Mouse (Mus musculus) lung, postnatal 0 days (tissue): ENCODE measurements around the gene Fyb. TPM values are rescaled to one million over a fixed set of nuclear protein-coding genes. Genes with fewer than 3 reads are reported as not detected.

Experiments
- ATAC-seq: fragments of 200-750 bp; cut with Nextera tagmentation; 2 replicates; pipeline ENCODE4 v1.8.0; 2017; ENCODE audit warnings: moderate library complexity
- DNase-seq: peaks from one replicate; pipeline ENCODE4 v3.0.0-alpha.2; 2016; ENCODE audit warnings: low spot score
- H3K27ac ChIP-seq: fragments of 300-500 bp; sonication (generic); 2 replicates; pipeline ENCODE4 v1.5.1; 2014; ENCODE audit warnings: antibody characterized with exemption, mild to moderate bottlenecking, low read length, mixed read lengths
- H3K27me3 ChIP-seq: fragments of 300-500 bp; sonication (generic); replicated peaks from 2 replicates; pipeline ENCODE4 v1.6.1; 2014; ENCODE audit warnings: low read length, mixed read lengths; ENCODE audit not compliant: insufficient read depth
- H3K36me3 ChIP-seq: fragments of 300-500 bp; sonication (generic); 2 replicates; pipeline ENCODE4 v1.6.1; 2014; ENCODE audit warnings: low read length, mixed read lengths; ENCODE audit not compliant: insufficient read depth
- H3K4me1 ChIP-seq: fragments of 300-500 bp; sonication (generic); 2 replicates; pipeline ENCODE4 v1.6.1; 2014; ENCODE audit warnings: antibody characterized with exemption, low read depth, low read length, mixed read lengths; ENCODE audit not compliant: insufficient read depth
- H3K4me2 ChIP-seq: fragments of 300-500 bp; sonication (generic); replicated peaks from 2 replicates; pipeline ENCODE4 v1.6.1; 2014; ENCODE audit warnings: low read depth, mild to moderate bottlenecking, low read length, moderate library complexity, mixed read lengths
- H3K4me3 ChIP-seq: fragments of 300-500 bp; sonication (generic); 2 replicates; pipeline ENCODE4 v1.5.1; 2014; ENCODE audit warnings: low read depth, low read length
- H3K9ac ChIP-seq: fragments of 300-500 bp; sonication (generic); replicated peaks from 2 replicates; pipeline ENCODE4 v1.6.1; 2014; ENCODE audit warnings: low read depth, mild to moderate bottlenecking
- H3K9me3 ChIP-seq: fragments of 300-500 bp; sonication (generic); 2 replicates; pipeline ENCODE4 v1.6.1; 2016; ENCODE audit warnings: low read length, mixed read lengths
- CTCF ChIP-seq: IDR thresholded peaks from 2 replicates; pipeline ENCODE4 v1.5.1; 2016; ENCODE audit warnings: antibody characterized with exemption, mild to moderate bottlenecking
- EP300 ChIP-seq: IDR thresholded peaks from 2 replicates; pipeline ENCODE4 v1.6.1; 2016; ENCODE audit warnings: antibody characterized with exemption, mild to moderate bottlenecking, control low read depth
- WGBS: fragments of 180-500 bp; shearing (Covaris S2); extraction: QIAGEN DNeasy Blood & Tissue Kit; methylation state at CpG from one replicate; pipeline ENCODE4 v1.1.7; 2014; 5-methylcytosine and 5-hydroxymethylcytosine counted together
- polyA plus RNA-seq: library from polyadenylated mRNA; unstranded; fragments of >200 nt; fragmentation: Nextera tagmentation; extraction: Ambion mirVana; gene quantifications from 2 replicates; pipeline ENCODE4 v1.2.1, GENCODE M21; 2015

Gene Fyb
- polyA plus RNA-seq, 1 experiment from 2014 or later = 7.5 TPM

DNA sequence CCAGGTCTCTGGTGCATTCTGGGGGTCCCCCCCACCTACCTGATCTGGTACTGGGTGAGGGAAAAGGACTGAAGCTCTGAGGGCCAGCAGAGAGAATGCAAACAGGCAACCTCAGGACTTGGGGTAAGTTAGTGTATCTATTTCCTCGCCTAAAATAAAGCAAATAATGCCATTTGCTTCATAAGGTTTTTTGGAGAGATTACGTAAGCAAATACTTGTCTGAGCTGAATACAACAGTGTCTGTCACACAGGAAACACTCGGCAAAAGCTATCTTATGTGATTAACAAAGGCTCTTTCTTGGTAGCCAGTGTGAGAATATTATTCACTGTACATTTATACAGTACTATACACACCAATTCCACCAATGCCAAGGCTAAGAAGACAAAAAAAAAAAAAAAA lies 76.0 kb downstream of the Fyb start:
- H3K36me3 ChIP-seq = no peaks in the 10 kb centered on the region
- H3K4me2 ChIP-seq = no peak overlapping the region
- H3K27me3 ChIP-seq = no peaks in the 10 kb centered on the region
- no peak overlapping the region for H3K27ac ChIP-seq
- no peak for DNase-seq
- H3K9ac ChIP-seq = no peak overlapping the region
- H3K9me3 ChIP-seq = no peaks in the 10 kb centered on the region
- no peak for TF ChIP-seq EP300
- TF ChIP-seq CTCF = no peak
- H3K4me3 ChIP-seq = no peak overlapping the region
- WGBS = 55% methylated on average over 3 of the region's 3 CpGs
- H3K4me1 ChIP-seq = no peaks in the 10 kb centered on the region
- ATAC-seq = no peak

GRCm38 (mm10) chr15:6600314-6600713 lies 77.7 kb downstream of the Fyb start:
- WGBS = 49% methylated on average over 1 of the region's 1 CpGs
- H3K27me3 ChIP-seq = no peaks in the 10 kb centered on the region
- no peak overlapping the region for H3K27ac ChIP-seq
- DNase-seq = no peak
- no peaks in the 10 kb centered on the region for H3K4me1 ChIP-seq
- no peaks in the 10 kb centered on the region for H3K36me3 ChIP-seq
- no peak overlapping the region for H3K4me3 ChIP-seq
- ATAC-seq = no peak
- H3K9ac ChIP-seq = no peak overlapping the region
- H3K4me2 ChIP-seq = no peak overlapping the region
- no peaks in the 10 kb centered on the region for H3K9me3 ChIP-seq
- TF ChIP-seq EP300 = no peak
- no peak for TF ChIP-seq CTCF

DNA sequence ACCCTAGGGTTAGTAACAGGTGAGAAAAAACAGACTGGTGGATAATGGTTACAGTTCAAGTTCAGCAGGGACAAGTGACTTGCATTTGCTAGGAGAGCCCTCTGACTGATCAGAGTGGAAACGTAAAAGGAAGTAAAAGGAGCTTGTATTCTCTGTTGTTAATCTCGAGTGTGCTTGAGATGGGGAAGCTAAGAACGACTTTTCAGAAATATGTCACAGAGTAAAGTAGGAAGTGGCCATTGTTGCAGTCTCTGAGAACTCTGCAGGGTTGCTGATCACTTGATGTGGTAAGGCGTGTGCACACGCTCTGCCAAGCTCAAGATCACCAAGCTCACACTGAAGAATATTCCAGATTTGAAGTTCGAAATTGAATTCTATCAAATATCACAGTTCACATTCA lies 78.7 kb downstream of the Fyb start:
- TF ChIP-seq CTCF = no peak
- no peak for TF ChIP-seq EP300
- 35% methylated on average over 6 of the region's 6 CpGs for WGBS
- peak; percentile 76 for ATAC-seq

GRCm38 (mm10) chr15:6602003-6602402 lies 79.3 kb downstream of the Fyb start:
- H3K36me3 ChIP-seq = no peaks in the 10 kb centered on the region
- H3K27ac ChIP-seq = no peak overlapping the region
- H3K9me3 ChIP-seq = no peaks in the 10 kb centered on the region
- ATAC-seq (no peak), DNase-seq (no peak)
- TF ChIP-seq EP300 (no peak), CTCF (no peak)
- no peaks in the 10 kb centered on the region for H3K4me1 ChIP-seq
- no peaks in the 10 kb centered on the region for H3K27me3 ChIP-seq
- no peak overlapping the region for H3K9ac ChIP-seq
- H3K4me2 ChIP-seq = no peak overlapping the region
- 84% methylated on average over 4 of the region's 4 CpGs for WGBS
- H3K4me3 ChIP-seq = no peak overlapping the region

More for the DNA sequence above, 78.7 kb downstream of the Fyb start:
- H3K9me3 ChIP-seq = no peaks in the 10 kb centered on the region
- no peak overlapping the region for H3K4me3 ChIP-seq
- no peaks in the 10 kb centered on the region for H3K27me3 ChIP-seq
- H3K36me3 ChIP-seq = no peaks in the 10 kb centered on the region
- H3K4me1 ChIP-seq = no peaks in the 10 kb centered on the region
- no peak overlapping the region for H3K9ac ChIP-seq
- no peak overlapping the region for H3K4me2 ChIP-seq
- DNase-seq = peak; percentile 80
- no peak overlapping the region for H3K27ac ChIP-seq

DNA sequence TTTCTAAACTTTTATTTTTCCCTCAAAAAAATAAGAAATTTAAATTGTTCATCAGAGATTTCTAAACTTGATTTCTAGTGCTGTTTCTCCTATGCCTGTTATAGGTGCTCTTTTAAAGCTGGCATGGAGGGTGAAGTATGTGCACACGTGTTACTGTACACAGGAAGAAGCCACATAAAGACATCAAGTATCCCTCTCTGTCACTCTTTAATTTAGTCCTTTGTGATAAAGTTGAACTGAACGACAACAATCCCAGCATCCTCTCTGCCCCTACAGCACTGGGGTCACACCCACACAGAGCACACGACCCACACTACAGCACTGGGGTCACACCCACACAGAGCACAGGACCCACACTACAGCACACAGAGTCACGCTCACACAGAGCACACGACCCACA lies 88.0 kb downstream of the Fyb start:
- Histone ChIP-seq H3K9me3 (no peaks in the 10 kb centered on the region), H3K27me3 (no peaks in the 10 kb centered on the region), H3K4me1 (no peaks in the 10 kb centered on the region), H3K4me3 (no peak overlapping the region), H3K27ac (no peak overlapping the region), H3K36me3 (no peaks in the 10 kb centered on the region), H3K9ac (no peak overlapping the region), H3K4me2 (no peak overlapping the region)
- DNase-seq (no peak), ATAC-seq (no peak)
- TF ChIP-seq CTCF (no peak), EP300 (no peak)
- 65% methylated on average over 5 of the region's 5 CpGs for WGBS

DNA sequence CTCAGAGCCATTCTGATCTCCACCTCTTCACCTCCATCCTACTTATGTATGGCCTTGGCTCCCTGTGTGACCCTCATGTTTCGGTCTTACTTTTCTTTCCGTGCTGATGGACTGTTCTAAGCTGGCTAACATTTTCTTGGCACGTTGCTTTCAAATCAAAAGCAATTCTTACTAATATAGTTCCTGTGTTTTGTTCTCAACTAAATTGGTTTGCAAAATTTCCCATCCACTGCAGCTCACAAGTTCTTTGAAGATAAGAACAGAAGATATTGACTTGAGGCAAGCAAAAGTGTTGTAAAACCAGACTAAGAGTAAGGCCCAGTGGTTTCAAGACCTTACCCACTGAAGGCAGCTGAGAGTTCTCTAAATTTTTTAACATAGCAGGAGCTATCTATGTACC lies 90.2 kb downstream of the Fyb start:
- Histone ChIP-seq H3K27ac (no peak overlapping the region), H3K9ac (no peak overlapping the region), H3K4me1 (no peaks in the 10 kb centered on the region), H3K9me3 (no peaks in the 10 kb centered on the region), H3K4me2 (no peak overlapping the region), H3K4me3 (no peak overlapping the region), H3K36me3 (no peaks in the 10 kb centered on the region), H3K27me3 (no peaks in the 10 kb centered on the region)
- TF ChIP-seq EP300 = no peak
- ATAC-seq = no peak
- WGBS = 57% methylated on average over 3 of the region's 3 CpGs
- DNase-seq = no peak

DNA sequence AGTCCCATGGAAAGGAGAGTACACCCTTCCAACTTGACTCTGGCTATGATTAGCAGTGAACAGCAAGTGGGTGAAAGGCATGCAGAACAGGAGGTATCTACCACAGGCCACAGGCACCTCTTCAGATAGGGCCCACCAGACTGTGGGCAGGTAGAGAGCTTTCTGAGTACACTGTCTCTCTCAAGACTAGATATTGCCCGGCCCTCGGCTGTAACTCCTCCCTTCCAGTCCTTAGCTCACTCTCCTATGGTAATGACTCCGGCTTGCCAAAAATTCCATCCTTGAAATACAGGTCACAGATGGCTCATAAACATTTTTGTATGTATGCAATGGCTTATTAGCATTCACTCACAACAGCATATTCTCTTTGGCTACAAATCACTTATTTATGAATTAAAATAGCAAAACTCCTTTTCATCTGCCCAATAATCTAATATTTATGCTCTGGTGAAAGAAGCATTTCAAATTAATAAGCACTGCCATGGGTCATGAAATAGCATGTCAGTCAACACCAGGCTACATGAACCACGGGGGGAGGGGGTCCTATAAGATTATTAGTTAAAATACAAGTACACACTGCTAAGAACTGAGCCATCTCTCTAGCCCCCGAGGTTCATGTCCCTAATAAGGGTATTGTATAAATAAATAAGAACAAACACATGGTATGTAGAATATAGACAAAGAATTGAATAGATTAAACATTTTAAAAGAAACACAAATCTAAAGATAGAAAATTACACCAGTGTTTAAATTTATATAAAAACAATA lies 93.9 kb downstream of the Fyb start:
- Histone ChIP-seq H3K4me3 (no peak overlapping the region), H3K27me3 (no peaks in the 10 kb centered on the region), H3K27ac (no peak overlapping the region), H3K4me1 (no peaks in the 10 kb centered on the region), H3K9me3 (no peaks in the 10 kb centered on the region), H3K4me2 (no peak overlapping the region), H3K9ac (no peak overlapping the region), H3K36me3 (no peaks in the 10 kb centered on the region)
- 37% methylated on average over 5 of the region's 5 CpGs for WGBS
- DNase-seq = no peak
- no peak for ATAC-seq
- TF ChIP-seq EP300 (no peak), CTCF (no peak)
